Mouse (Mus musculus) liver, embryonic 14.5 days (tissue): ENCODE measurements around the gene Rtn3. TPM values are rescaled to one million over a fixed set of nuclear protein-coding genes. Genes with fewer than 3 reads are reported as not detected.

Source experiments
- ATAC-seq: fragments of 200-750 bp; cut with Nextera tagmentation; 2 replicates; pipeline ENCODE4 v1.8.0; 2017; ENCODE audit warnings: moderate number of reproducible peaks, mild to moderate bottlenecking, moderate library complexity; ENCODE audit not compliant: insufficient read depth
- DNase-seq, 3 experiments: peaks; one replicate each; pipeline ENCODE4 v3.0.0-alpha.2; 2012 to 2013; ENCODE audit warnings: low read depth in 3 of 3, low spot score in 3 of 3
- H3K27ac ChIP-seq: fragments of 300-500 bp; sonication (generic); 2 replicates; pipeline ENCODE4 v1.5.1; 2014; ENCODE audit warnings: moderate library complexity, mild to moderate bottlenecking, control low read depth, inconsistent platforms
- H3K27me3 ChIP-seq: fragments of 300-500 bp; sonication (generic); 2 replicates; pipeline ENCODE4 v1.6.1; 2014; ENCODE audit warnings: mild to moderate bottlenecking, low read length, moderate library complexity; ENCODE audit not compliant: control insufficient read depth, insufficient read depth
- H3K36me3 ChIP-seq: fragments of 300-500 bp; sonication (generic); replicated peaks from 2 replicates; pipeline ENCODE4 v1.6.1; 2014; ENCODE audit warnings: low read depth; ENCODE audit not compliant: control insufficient read depth, insufficient read depth
- H3K4me1 ChIP-seq, 2 experiments: fragments of 200-500 bp in 1 of 2; fragments of 300-500 bp in 1 of 2; sonication (generic) in 1 of 2; replicated peaks; 2 replicates each; pipeline ENCODE4 v1.6.1; 2012 to 2014; ENCODE audit warnings: antibody characterized with exemption in 1 of 2, inconsistent platforms in 1 of 2, low read length in 1 of 2; ENCODE audit not compliant: control insufficient read depth in 2 of 2, insufficient read depth in 2 of 2
- H3K4me2 ChIP-seq: fragments of 300-500 bp; sonication (generic); 2 replicates; pipeline ENCODE4 v1.6.1; 2014; ENCODE audit warnings: low read depth, mild to moderate bottlenecking, control low read depth, moderate library complexity
- H3K4me3 ChIP-seq, 2 experiments: fragments of 200-500 bp in 1 of 2; fragments of 300-500 bp in 1 of 2; sonication (generic) in 1 of 2; 2 replicates each; pipeline ENCODE4 v1.5.1; 2012 to 2014; ENCODE audit warnings: low read depth in 2 of 2, low read length in 2 of 2, mild to moderate bottlenecking in 2 of 2, control low read depth in 1 of 2, inconsistent platforms in 1 of 2, moderate library complexity in 1 of 2; ENCODE audit not compliant: insufficient read depth in 1 of 2
- H3K9ac ChIP-seq: fragments of 300-500 bp; sonication (generic); replicated peaks from 2 replicates; pipeline ENCODE4 v1.6.1; 2014; ENCODE audit warnings: mild to moderate bottlenecking, control low read depth, moderate library complexity
- H3K9me3 ChIP-seq: fragments of 300-500 bp; sonication (generic); 2 replicates; pipeline ENCODE4 v1.6.1; 2016; ENCODE audit warnings: low read length, mixed read lengths; ENCODE audit not compliant: control insufficient read depth
- CTCF ChIP-seq: IDR thresholded peaks from 2 replicates; pipeline ENCODE4 v1.5.1; 2016; ENCODE audit warnings: antibody characterized with exemption, low read depth, control low read depth
- EP300 ChIP-seq: IDR thresholded peaks from 2 replicates; pipeline ENCODE4 v1.6.1; 2016; ENCODE audit warnings: antibody characterized with exemption, low read depth
- WGBS: fragments of 180-500 bp; shearing (Covaris S2); extraction: QIAGEN DNeasy Blood & Tissue Kit; methylation state at CpG from one replicate; pipeline ENCODE4 v1.1.7; 2014; ENCODE audit not compliant: insufficient replicate concordance; 5-methylcytosine and 5-hydroxymethylcytosine counted together
- polyA plus RNA-seq, 2 experiments: library from polyadenylated mRNA; depleted of rRNA in 1 of 2; stranded (reverse) in 1 of 2; unstranded in 1 of 2; fragments of >200 nt; fragmentation: Nextera tagmentation in 1 of 2; extraction: Ambion mirVana in 1 of 2; gene quantifications; 2 replicates each; pipeline versions ENCODE4 v1.2.1 to v1.2.3; 2012 to 2014

Rtn3 gene
- polyA plus RNA-seq, 2 experiments = 45.1 to 52.5 TPM

- H3K9me3 ChIP-seq = no peaks in the 10 kb centered on the region
- H3K4me1 ChIP-seq = peaks cover 7 to 10% of the 10 kb centered on the region in 2 experiments
- no peak overlapping the region for H3K4me2 ChIP-seq
- no peak for DNase-seq
- no peak overlapping the region for H3K4me3 ChIP-seq
- 72% methylated on average over 7 of the region's 7 CpGs for WGBS
- H3K27ac ChIP-seq = no peak overlapping the region
- no peak for TF ChIP-seq CTCF
- TF ChIP-seq EP300 = no peak
- no peaks in the 10 kb centered on the region for H3K27me3 ChIP-seq
- no peak for ATAC-seq
- H3K9ac ChIP-seq = no peak overlapping the region
- H3K36me3 ChIP-seq = peaks cover 26% of the 10 kb centered on the region
These were observed 59.0 kb downstream of the Rtn3 start for GRCm38 (mm10) chr19:7424131-7424530.

DNA sequence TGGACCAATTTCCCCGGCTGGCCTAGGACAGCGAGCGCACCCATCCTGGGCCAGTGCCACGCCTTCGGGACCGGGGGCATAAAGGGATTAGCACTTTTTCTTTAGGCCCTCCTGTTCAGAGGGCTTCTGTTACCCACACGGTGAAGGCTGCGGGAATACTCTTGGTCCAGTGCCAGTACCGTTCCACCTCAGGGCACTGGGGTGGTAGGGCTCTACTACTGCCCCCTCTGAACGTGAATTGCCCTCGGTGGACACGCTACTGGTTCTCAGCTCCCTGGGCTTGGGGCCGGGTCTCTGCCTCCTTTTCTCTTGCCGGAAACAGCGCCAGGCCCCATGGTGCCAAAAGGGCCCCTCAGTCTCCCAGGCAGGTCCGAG, 59.4 kb downstream of the Rtn3 start:
- TF ChIP-seq EP300 (no peak), CTCF (no peak)
- peaks cover 25% of the 10 kb centered on the region for H3K36me3 ChIP-seq
- peaks cover 11 to 14% of the 10 kb centered on the region in 2 experiments for H3K4me1 ChIP-seq
- 78% methylated on average over 16 of the region's 16 CpGs for WGBS
- no peaks in the 10 kb centered on the region for H3K27me3 ChIP-seq
- H3K4me2 ChIP-seq = no peak overlapping the region
- ATAC-seq (no peak), DNase-seq (no peak)
- no peak overlapping the region for H3K4me3 ChIP-seq
- no peak overlapping the region for H3K27ac ChIP-seq
- no peak overlapping the region for H3K9ac ChIP-seq
- H3K9me3 ChIP-seq = no peaks in the 10 kb centered on the region

DNA sequence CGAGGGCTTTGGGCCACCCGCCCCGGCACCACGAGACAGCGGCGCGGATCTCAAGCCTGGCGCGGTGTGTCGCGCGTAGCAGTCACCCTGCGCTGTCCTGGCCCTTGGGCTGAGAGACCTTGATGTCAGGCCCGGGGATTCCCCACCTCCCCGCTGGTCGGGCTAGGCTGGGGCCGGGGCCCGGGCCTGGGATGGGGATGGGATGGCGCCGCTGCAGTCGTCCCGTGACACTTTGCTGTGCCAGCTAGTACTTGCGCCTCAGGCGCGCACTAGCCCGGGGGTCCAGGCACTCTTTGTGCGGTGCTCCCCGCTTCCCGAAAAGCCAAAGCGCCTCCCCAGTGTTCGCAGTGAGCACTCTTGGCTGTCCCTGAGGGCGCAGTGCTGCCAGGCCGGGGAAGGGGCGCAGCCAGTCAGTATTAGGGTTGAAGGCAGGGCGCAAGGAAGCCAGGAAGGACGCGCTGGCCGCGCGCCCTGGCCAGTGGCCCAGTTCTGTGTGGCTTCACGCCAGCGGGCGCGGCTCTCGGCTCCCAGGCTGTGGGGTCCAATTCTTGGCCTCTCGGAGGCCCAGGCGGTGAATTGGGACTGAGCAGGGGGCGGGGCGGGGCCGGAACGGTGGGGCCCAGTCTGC, 59.9 kb downstream of the Rtn3 start:
- Histone ChIP-seq H3K36me3 (peaks cover 20% of the 10 kb centered on the region), H3K4me1 (peaks cover 15% of the 10 kb centered on the region in 2 experiments), H3K9ac (no peak overlapping the region), H3K27me3 (no peaks in the 10 kb centered on the region), H3K4me3 (no peak overlapping the region), H3K4me2 (peak overlapping the region; percentile 43), H3K27ac (no peak overlapping the region), H3K9me3 (no peaks in the 10 kb centered on the region)
- TF ChIP-seq EP300 (no peak), CTCF (no peak)
- 73% methylated on average over 51 of the region's 51 CpGs for WGBS
- peak; percentile 17; the same call in 1 of the 2 replicates for ATAC-seq
- DNase-seq = no peak

DNA sequence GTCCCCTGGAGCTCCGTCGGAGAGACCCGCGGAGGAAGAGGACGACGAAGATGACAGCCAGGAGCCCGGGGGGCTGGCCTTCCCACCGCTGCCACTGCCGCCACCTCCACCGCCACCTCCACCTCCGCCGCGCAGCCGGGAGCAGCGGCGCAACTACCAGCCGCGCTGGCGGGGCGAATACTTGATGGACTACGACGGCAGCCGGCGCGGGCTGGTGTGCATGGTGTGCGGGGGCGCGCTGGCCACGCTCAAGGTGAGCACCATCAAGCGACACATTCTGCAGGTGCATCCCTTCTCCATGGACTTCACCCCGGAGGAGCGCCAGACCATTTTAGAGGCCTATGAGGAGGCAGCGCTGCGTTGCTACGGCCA, 60.4 kb downstream of the Rtn3 start:
- Histone ChIP-seq H3K4me2 (peak overlapping the region; percentile 43), H3K4me3 (no peak overlapping the region), H3K36me3 (peaks cover 19% of the 10 kb centered on the region), H3K27ac (no peak overlapping the region), H3K9ac (no peak overlapping the region), H3K4me1 (peaks cover 15% of the 10 kb centered on the region in 2 experiments), H3K9me3 (no peaks in the 10 kb centered on the region), H3K27me3 (no peaks in the 10 kb centered on the region)
- ATAC-seq = no peak
- no peak for DNase-seq
- 61% methylated on average over 35 of the region's 35 CpGs for WGBS
- TF ChIP-seq CTCF (no peak), EP300 (no peak)

DNA sequence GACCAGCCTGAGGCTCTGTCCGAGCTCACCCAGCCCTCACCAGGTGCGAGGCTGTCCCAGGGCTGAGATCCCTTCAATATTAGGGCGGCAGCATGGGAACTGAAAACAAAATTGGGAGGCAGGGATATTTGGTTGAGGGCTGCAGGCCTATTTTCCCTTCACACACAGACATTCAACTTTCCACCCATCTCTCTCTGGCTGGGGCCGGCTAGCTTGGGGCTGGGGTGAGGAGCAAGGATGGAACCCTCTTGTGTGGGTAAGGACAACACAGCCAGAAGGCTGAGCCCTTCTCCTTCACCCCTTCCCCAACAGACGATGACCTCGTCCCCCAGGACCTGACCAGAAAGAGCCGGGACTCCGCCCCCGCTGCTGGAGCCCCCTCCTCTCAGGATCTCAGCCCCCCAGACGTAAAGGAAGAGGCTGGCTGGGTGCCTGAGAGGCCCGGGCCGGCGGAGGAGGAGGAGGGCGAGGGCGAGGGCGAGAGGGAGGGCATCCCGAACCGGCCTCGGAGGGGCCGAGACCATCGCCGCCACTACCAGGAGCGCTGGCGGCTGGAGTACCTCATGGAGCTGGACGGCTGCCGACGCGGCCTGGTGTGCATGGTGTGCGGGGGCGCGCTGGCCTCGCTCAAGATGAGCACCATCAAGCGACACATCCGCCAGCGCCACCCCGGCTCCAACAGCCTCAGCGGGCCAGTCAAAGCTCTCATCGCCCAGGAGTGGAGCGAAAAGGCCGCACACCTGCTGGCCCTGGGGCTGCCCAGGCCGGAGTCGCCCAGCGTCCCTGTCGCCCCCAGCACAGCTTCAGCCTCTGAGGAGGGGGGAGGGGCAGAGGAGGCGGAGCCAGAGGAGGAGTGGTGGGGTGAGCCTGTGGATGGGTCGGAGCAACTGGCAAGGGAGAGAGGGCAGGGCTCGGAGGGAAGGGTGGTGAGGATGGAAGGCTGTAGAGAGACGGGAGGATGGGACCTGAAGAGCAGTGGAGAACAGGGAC, 61.2 kb downstream of the Rtn3 start:
- H3K9ac ChIP-seq = no peak overlapping the region
- TF ChIP-seq EP300 = no peak
- TF ChIP-seq CTCF = no peak

More for the DNA sequence above, 61.2 kb downstream of the Rtn3 start:
- H3K9me3 ChIP-seq = no peaks in the 10 kb centered on the region
- DNase-seq (no peak), ATAC-seq (no peak)
- H3K4me1 ChIP-seq = peaks cover 15% of the 10 kb centered on the region in 2 experiments
- H3K4me3 ChIP-seq = no peak overlapping the region
- peaks cover 16% of the 10 kb centered on the region for H3K36me3 ChIP-seq
- H3K27me3 ChIP-seq = peaks cover 5% of the 10 kb centered on the region
- WGBS = 73% methylated on average over 45 of the region's 48 CpGs
- H3K4me2 ChIP-seq = peak overlapping the region; percentile 43
- no peak overlapping the region for H3K27ac ChIP-seq
